11 mouse cellular contexts compared by ENCODE assay signal in the genomic region with DNA sequence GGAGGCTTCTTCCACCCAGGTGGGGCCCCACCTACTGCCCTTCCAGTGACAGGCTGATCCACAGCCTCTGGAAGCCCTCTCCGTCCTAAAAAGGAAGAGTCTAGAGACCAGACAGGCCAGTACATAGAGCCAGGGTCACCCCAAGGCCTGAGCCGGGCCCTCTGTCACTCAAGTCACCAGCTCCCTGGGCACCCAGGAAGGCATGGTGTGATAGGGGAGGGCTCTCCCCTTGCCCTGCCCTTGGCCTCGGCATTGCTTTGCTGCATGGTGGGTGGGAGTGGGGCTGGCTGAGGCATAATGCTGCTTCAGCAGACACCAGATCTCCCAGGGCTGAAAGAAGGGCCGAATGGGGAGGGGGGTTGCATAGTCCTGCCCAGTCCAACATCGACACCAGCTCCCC. TPM values are rescaled to one million over a fixed set of nuclear protein-coding genes. Genes with fewer than 3 reads are reported as not detected.
DNase-seq lines count a peak whose midpoint lies in the region; ATAC-seq lines count a peak whose summit lies in the region.
"Had no signal": no experiment of that assay in that cellular context is flagged by ENCODE, and none has a peak within 500 bp of the region (broad histone marks: within the 10 kb centered on the region; RNA-seq: fewer than 3 reads in every experiment).

No protein-coding gene starts in this region.

- 0 out of 2 replicates have a peak overlapping the region, but pooled peaks have one; percentile 20 for H3K27ac ChIP-seq in forebrain, embryonic 10.5 days
- no peak overlapping the region for H3K27ac ChIP-seq in forebrain, embryonic 16.5 days (ENCODE audit: low read length)
- peak overlapping the region; percentile 82 for H3K27ac ChIP-seq in kidney, embryonic 15.5 days
- H3K27ac ChIP-seq in hindbrain, embryonic 14.5 days: no peak overlapping the region

- peaks cover 85% of the 10 kb centered on the region for H3K36me3 ChIP-seq in forebrain, embryonic 10.5 days (replicated peaks)
- no peaks in the 10 kb centered on the region for H3K36me3 ChIP-seq in forebrain, embryonic 16.5 days (ENCODE audit: control insufficient read depth, insufficient read depth)
- H3K36me3 ChIP-seq in kidney, embryonic 15.5 days: peaks cover 46% of the 10 kb centered on the region
- peaks cover 65% of the 10 kb centered on the region for H3K36me3 ChIP-seq in hindbrain, embryonic 14.5 days (replicated peaks; ENCODE audit: control insufficient read depth, insufficient read depth)

- H3K9ac ChIP-seq in forebrain, embryonic 16.5 days (replicated peaks; ENCODE audit: low read depth, low read length): no peak overlapping the region
- no peak overlapping the region for H3K9ac ChIP-seq in kidney, embryonic 15.5 days
- H3K9ac ChIP-seq in hindbrain, embryonic 14.5 days: peak overlapping the region; percentile 1; the same call in 1 of the 2 replicates
- H3K9ac ChIP-seq: lung, embryonic 14.5 days had no signal

- DNase-seq in forebrain, embryonic 10.5 days (ENCODE audit: extremely low spot score, low spot score): no peak
- no peak for DNase-seq in kidney, postnatal 36 days
- DNase-seq in adrenal gland, postnatal 10 days: peak; percentile 63
- DNase-seq in hindbrain, embryonic 14.5 days (ENCODE audit: low spot score): no peak
- DNase-seq in gastrocnemius, adult 8-10 months (ENCODE audit: low spot score in 2 of 2): no peak
- DNase-seq in left cerebral cortex, adult 8-10 months (ENCODE audit: low spot score in 2 of 2): no peak
- DNase-seq: embryo, embryonic 11 days; lung, embryonic 14.5 days; thymus, postnatal 4 days had no signal

- WGBS in forebrain, embryonic 10.5 days: 92% methylated on average over 5 of the region's 5 CpGs
- 82% methylated on average over 5 of the region's 5 CpGs for WGBS in forebrain, embryonic 16.5 days
- 63% methylated on average over 5 of the region's 5 CpGs for WGBS in kidney, embryonic 15.5 days
- 82% methylated on average over 5 of the region's 5 CpGs for WGBS in hindbrain, embryonic 14.5 days

- H3K4me1 ChIP-seq in forebrain, embryonic 10.5 days: peaks cover 81% of the 10 kb centered on the region
- H3K4me1 ChIP-seq in forebrain, embryonic 16.5 days (replicated peaks; ENCODE audit: control insufficient read depth, insufficient read depth, low read length): peaks cover 61% of the 10 kb centered on the region
- H3K4me1 ChIP-seq in kidney, embryonic 15.5 days: peaks cover 63% of the 10 kb centered on the region
- H3K4me1 ChIP-seq in hindbrain, embryonic 14.5 days (replicated peaks; ENCODE audit: control insufficient read depth, insufficient read depth, low read length): peaks cover 78% of the 10 kb centered on the region

- no peaks in the 10 kb centered on the region for H3K9me3 ChIP-seq in forebrain, embryonic 10.5 days
- H3K9me3 ChIP-seq in forebrain, embryonic 16.5 days (ENCODE audit: control insufficient read depth, low read length): no peaks in the 10 kb centered on the region
- no peaks in the 10 kb centered on the region for H3K9me3 ChIP-seq in kidney, embryonic 15.5 days (replicated peaks)
- H3K9me3 ChIP-seq in hindbrain, embryonic 14.5 days (ENCODE audit: control insufficient read depth, low read length): no peaks in the 10 kb centered on the region

- H3K4me3 ChIP-seq in forebrain, embryonic 10.5 days: no peak overlapping the region
- H3K4me3 ChIP-seq in forebrain, embryonic 16.5 days (replicated peaks; ENCODE audit: low read length): no peak overlapping the region
- H3K4me3 ChIP-seq in kidney, embryonic 15.5 days (replicated peaks): no peak overlapping the region
- H3K4me3 ChIP-seq in hindbrain, embryonic 14.5 days (replicated peaks; ENCODE audit: low read length): no peak overlapping the region

- H3K4me2 ChIP-seq in forebrain, embryonic 16.5 days (ENCODE audit: low read length): no peak overlapping the region
- no peak overlapping the region for H3K4me2 ChIP-seq in kidney, embryonic 15.5 days
- H3K4me2 ChIP-seq in hindbrain, embryonic 14.5 days (replicated peaks): no peak overlapping the region
- H3K4me2 ChIP-seq: lung, embryonic 14.5 days had no signal

- no peak for ATAC-seq in forebrain, embryonic 16.5 days
- ATAC-seq in kidney, embryonic 15.5 days (replicated peaks; ENCODE audit: low FRiP score): no peak
- ATAC-seq in hindbrain, embryonic 14.5 days (ENCODE audit: low FRiP score): no peak

- no peaks in the 10 kb centered on the region for H3K27me3 ChIP-seq in forebrain, embryonic 10.5 days (ENCODE audit: poor library complexity, severe bottlenecking)
- no peaks in the 10 kb centered on the region for H3K27me3 ChIP-seq in forebrain, embryonic 16.5 days (replicated peaks; ENCODE audit: control insufficient read depth, insufficient read depth, low read length)
- H3K27me3 ChIP-seq in kidney, embryonic 15.5 days: no peaks in the 10 kb centered on the region
- H3K27me3 ChIP-seq in hindbrain, embryonic 14.5 days (ENCODE audit: control insufficient read depth, insufficient read depth, low read length): no peaks in the 10 kb centered on the region

RNA-seq across cellular contexts. Expression of a gene that starts 8.3 kb away (rescaled TPM):
- 22.4 and 26.6 TPM in 2 replicates for polyA plus RNA-seq in forebrain, embryonic 10.5 days (2016; fragmentation: Nextera tagmentation; extraction: Ambion mirVana)
- polyA plus RNA-seq in forebrain, embryonic 16.5 days (2015; fragmentation: Nextera tagmentation; extraction: Ambion mirVana): 44.1 and 47.8 TPM in 2 replicates
- polyA plus RNA-seq in kidney, embryonic 15.5 days (2015; fragmentation: Nextera tagmentation; extraction: Ambion mirVana): 21.4 and 24.8 TPM in 2 replicates
- 10 to 100 TPM; 47.7 to 56.6 TPM for total RNA-seq in adrenal gland, postnatal 10 days (2021)
- 47.3 and 53.3 TPM in 2 replicates for polyA plus RNA-seq in hindbrain, embryonic 14.5 days (2014; fragmentation: Nextera tagmentation; extraction: Ambion mirVana)
- total RNA-seq in gastrocnemius, adult 8-10 months (2022): 10 to 100 TPM in 3 of 4 experiments, 1 to 10 TPM in 1; 7.6 to 17.9 (median 10.6) TPM
- total RNA-seq in left cerebral cortex, adult 8-10 months (2022): 10 to 100 TPM; 49.7 to 53.1 (median 51.4) TPM

Comparison
In these comparisons a context has a peak if more than half of its experiments do, and no peak if none do; other contexts are left out.
1. H3K27ac ChIP-seq: peak in forebrain, embryonic 10.5 days (single experiment) and kidney, embryonic 15.5 days (single experiment); none in forebrain, embryonic 16.5 days (single experiment) and hindbrain, embryonic 14.5 days (single experiment).